Mouse (Mus musculus) layer of hippocampus, adult 9-11 months (tissue): ENCODE data around the gene Tmsb15b2.
"Not testable (repeated sequence)": the region's sequence is repeated elsewhere in the genome, so short reads cannot be mapped to it uniquely, and the experiment has no call there.

Experiments
- DNase-seq: peaks from one replicate; pipeline ENCODE4 v3.0.0; 2022

The Tmsb15b2 gene

GRCm38 (mm10) chrX:136975397-136975796, at the start of gene Tmsb15b2:
Gene Tmsb15b2, minus strand, starts transcription at chrX:136975497.
- not testable (repeated sequence) for DNase-seq

GRCm38 (mm10) chrX:137019310-137019709, 44.0 kb upstream of the Tmsb15b2 start:
- DNase-seq = no peak

- DNase-seq = no peak
Observed at GRCm38 (mm10) chrX:137017668-137018067, 42.4 kb upstream of the Tmsb15b2 start.

GRCm38 (mm10) chrX:137015099-137015709, 39.9 kb upstream of the Tmsb15b2 start:
- peak; percentile 27 for DNase-seq

- no peak for DNase-seq
Observed at GRCm38 (mm10) chrX:136996256-136996655, 21.0 kb upstream of the Tmsb15b2 start.

- DNase-seq = no peak
Observed at GRCm38 (mm10) chrX:136993641-136994040, 18.3 kb upstream of the Tmsb15b2 start.

GRCm38 (mm10) chrX:136992978-136993547, 17.8 kb upstream of the Tmsb15b2 start, which contains the start of gene Zcchc18:
Gene Zcchc18, plus strand, starts transcription at chrX:136993155.
- peak; percentile 90 for DNase-seq

GRCm38 (mm10) chrX:136992191-136992965, 17.1 kb upstream of the Tmsb15b2 start:
- peak; percentile 14 for DNase-seq

GRCm38 (mm10) chrX:136991274-136991673, 16.0 kb upstream of the Tmsb15b2 start:
- no peak for DNase-seq

- no peak for DNase-seq
Observed at GRCm38 (mm10) chrX:136986039-136986438, 10.7 kb upstream of the Tmsb15b2 start.

GRCm38 (mm10) chrX:136978616-136979015, 3.3 kb upstream of the Tmsb15b2 start:
- no peak for DNase-seq

GRCm38 (mm10) chrX:136976424-136977084, 1.3 kb upstream of the Tmsb15b2 start, which contains the start of the genes Tmsb15l and Tmsb15b1:
Gene Tmsb15l, minus strand, starts transcription at chrX:136976869.
Gene Tmsb15b1, minus strand, starts transcription at chrX:136976874.
- peak; percentile 91 for DNase-seq

- no peak for DNase-seq
Observed at GRCm38 (mm10) chrX:136959688-136960087, 15.6 kb downstream of the Tmsb15b2 start.

GRCm38 (mm10) chrX:136958300-136958699, 17.0 kb downstream of the Tmsb15b2 start:
- not testable (repeated sequence) for DNase-seq

GRCm38 (mm10) chrX:136957583-136958279, 17.6 kb downstream of the Tmsb15b2 start:
- DNase-seq = peak; percentile 84

GRCm38 (mm10) chrX:136937985-136938384, 37.3 kb downstream of the Tmsb15b2 start:
- DNase-seq = no peak

- DNase-seq = no peak
Observed at GRCm38 (mm10) chrX:136927031-136927430, 48.3 kb downstream of the Tmsb15b2 start, which contains the start of gene H2bfm. Gene H2bfm, plus strand, starts transcription at chrX:136927325.

GRCm38 (mm10) chrX:136925863-136926262, 49.4 kb downstream of the Tmsb15b2 start:
- DNase-seq = no peak
